Mouse (Mus musculus): ENCODE results near the gene Ldlrad1. TPM values are rescaled to one million over a fixed set of nuclear protein-coding genes. Genes with fewer than 3 reads are reported as not detected.
A peak's percentile ranks its signal among the peaks of the same experiment; 100 is the strongest.

Gene Ldlrad1
- polyA plus RNA-seq, 1 experiment from 2014 or later, result not detected

DNA sequence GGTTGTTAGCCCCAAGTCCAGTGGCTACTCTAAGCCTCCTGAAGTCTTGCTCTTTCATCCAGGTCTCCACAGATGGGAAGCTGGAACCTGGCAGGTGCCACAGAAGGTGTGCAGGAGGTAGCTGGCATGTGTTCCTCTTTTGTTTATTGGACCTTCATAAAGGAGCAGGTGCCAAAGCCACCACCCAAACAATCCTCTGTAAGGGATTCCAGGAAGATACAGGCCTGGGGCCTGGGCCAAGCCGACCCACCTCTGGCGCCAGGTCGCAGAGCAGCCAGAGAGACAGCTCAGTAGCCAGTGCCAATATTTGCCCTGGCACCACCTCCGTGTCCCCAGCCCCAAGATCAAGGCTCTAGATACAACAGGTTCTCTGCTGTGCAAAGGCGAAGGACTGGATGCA lies 12.5 kb downstream of the Ldlrad1 start:
- H3K4me3 ChIP-seq (ENCODE audit: low read depth, low read length), result no peak overlapping the region
- H3K27ac ChIP-seq (ENCODE audit: low read depth, low read length), result no peak overlapping the region
- no peaks in the 10 kb centered on the region for H3K36me3 ChIP-seq (ENCODE audit: control insufficient read depth, insufficient read depth, low read length)
- H3K9me3 ChIP-seq (ENCODE audit: control insufficient read depth, low read length), result no peaks in the 10 kb centered on the region
- ATAC-seq (ENCODE audit: low read depth), result no peak
- no peaks in the 10 kb centered on the region for H3K27me3 ChIP-seq (ENCODE audit: control insufficient read depth, insufficient read depth, low read length)
- no peaks in the 10 kb centered on the region for H3K4me1 ChIP-seq (ENCODE audit: control insufficient read depth, insufficient read depth, low read length)
- H3K4me2 ChIP-seq (ENCODE audit: low read depth, low read length), result no peak overlapping the region
- 94% methylated on average over 5 of the region's 5 CpGs for WGBS
- no peak overlapping the region for H3K9ac ChIP-seq (replicated peaks; ENCODE audit: low read depth, low read length)

DNA sequence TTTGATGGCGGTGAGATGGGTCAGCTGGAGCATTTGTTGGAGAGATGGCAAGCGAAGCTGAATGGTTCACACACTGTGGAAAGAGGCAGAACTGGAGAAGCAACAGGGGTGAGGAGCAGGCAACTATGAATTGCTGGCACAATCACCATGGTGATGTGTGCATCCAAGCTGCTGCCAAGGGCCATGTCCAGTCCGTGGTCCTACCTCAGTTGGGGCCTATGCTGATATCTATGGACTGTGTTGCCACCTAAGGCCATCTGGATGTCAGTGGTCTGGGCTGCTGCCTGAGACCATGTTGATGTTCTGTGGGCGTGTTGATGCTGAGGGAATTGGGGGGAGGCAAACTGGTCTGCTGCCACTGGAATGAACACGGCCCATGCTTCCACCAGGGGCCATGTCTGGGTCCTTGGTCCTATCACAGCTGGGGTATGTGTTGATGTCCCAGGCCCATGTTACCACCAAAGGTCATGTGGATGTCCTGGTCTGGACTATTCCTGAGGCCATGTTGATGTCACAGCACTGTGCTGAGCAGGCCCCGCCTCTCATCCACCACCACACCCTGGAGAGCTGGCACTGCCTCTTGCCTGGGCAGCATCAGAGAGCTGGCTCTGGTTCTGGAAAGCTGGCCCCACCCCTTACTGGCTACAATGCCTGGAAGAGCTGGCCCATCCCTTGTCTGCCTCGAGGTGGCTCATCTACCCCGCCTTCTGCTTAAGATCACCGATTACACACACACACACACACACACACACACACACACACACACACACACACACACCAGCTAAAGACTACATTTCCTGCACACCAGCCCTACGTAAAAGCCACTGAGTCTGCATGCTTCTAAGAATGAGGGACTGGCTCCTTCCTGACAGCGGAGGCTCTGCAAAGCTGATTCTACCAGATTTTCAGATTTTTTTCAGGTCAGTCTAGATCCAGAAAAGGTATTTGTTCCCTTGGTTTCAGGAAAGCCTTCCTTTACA lies 14.5 kb downstream of the Ldlrad1 start:
- Histone ChIP-seq H3K4me3 (ENCODE audit: low read depth, low read length) (no peak overlapping the region), H3K27me3 (ENCODE audit: control insufficient read depth, insufficient read depth, low read length) (no peaks in the 10 kb centered on the region), H3K4me1 (ENCODE audit: control insufficient read depth, insufficient read depth, low read length) (no peaks in the 10 kb centered on the region), H3K36me3 (ENCODE audit: control insufficient read depth, insufficient read depth, low read length) (no peaks in the 10 kb centered on the region), H3K4me2 (ENCODE audit: low read depth, low read length) (no peak overlapping the region), H3K27ac (ENCODE audit: low read depth, low read length) (no peak overlapping the region), H3K9me3 (ENCODE audit: control insufficient read depth, low read length) (no peaks in the 10 kb centered on the region), H3K9ac (replicated peaks; ENCODE audit: low read depth, low read length) (no peak overlapping the region)
- WGBS, result 89% methylated on average over 8 of the region's 11 CpGs
- ATAC-seq (ENCODE audit: low read depth), result no peak

DNA sequence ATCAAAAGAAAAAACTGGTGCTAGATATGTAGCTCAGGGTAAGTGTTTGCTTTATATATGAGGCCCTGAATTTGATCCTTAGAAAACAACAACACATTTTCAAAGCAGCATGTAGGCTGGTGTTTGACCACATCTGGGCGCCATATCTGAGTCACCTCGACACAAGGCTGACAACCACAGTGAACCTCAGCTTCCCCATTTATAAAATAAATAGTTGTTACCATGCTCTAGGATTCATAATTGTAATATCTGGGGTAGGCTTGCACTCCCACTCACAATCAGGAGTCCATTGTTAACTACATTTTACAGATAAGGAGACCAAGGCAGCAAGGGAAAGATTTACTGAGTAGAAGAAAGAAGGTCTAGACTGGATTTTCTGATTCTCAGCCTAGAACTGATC lies 17.3 kb downstream of the Ldlrad1 start:
- Histone ChIP-seq H3K4me1 (ENCODE audit: control insufficient read depth, insufficient read depth, low read length) (no peaks in the 10 kb centered on the region), H3K36me3 (ENCODE audit: control insufficient read depth, insufficient read depth, low read length) (no peaks in the 10 kb centered on the region), H3K4me2 (ENCODE audit: low read depth, low read length) (no peak overlapping the region), H3K9ac (replicated peaks; ENCODE audit: low read depth, low read length) (no peak overlapping the region), H3K9me3 (ENCODE audit: control insufficient read depth, low read length) (no peaks in the 10 kb centered on the region), H3K4me3 (ENCODE audit: low read depth, low read length) (no peak overlapping the region), H3K27ac (ENCODE audit: low read depth, low read length) (no peak overlapping the region), H3K27me3 (ENCODE audit: control insufficient read depth, insufficient read depth, low read length) (no peaks in the 10 kb centered on the region)
- ATAC-seq (ENCODE audit: low read depth), result no peak
- 95% methylated on average over 2 of the region's 2 CpGs for WGBS

DNA sequence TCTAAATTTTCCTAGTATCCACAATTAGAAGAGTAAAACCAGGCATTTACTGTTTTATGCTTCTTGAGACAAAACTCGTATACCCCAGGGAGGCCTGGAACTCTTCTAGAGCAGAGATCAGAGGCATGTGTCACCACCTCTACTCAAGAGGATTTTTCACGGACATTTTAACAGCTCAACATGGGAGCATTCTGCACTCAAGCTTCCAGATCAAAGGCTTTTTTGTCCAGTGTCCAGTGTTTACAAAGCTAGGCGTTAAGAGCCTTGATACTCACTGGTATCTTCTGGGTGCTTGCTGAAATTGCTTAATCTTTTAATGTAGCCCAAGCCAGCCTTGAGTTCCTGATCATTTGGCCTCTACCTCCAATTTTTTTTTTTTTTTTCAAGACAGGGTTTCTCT lies 23.2 kb downstream of the Ldlrad1 start:
- Histone ChIP-seq H3K4me3 (ENCODE audit: low read depth, low read length) (no peak overlapping the region), H3K4me1 (ENCODE audit: control insufficient read depth, insufficient read depth, low read length) (no peaks in the 10 kb centered on the region), H3K36me3 (ENCODE audit: control insufficient read depth, insufficient read depth, low read length) (peaks cover 13% of the 10 kb centered on the region; the same call in 1 of the 2 replicates), H3K9ac (replicated peaks; ENCODE audit: low read depth, low read length) (no peak overlapping the region), H3K9me3 (ENCODE audit: control insufficient read depth, low read length) (no peaks in the 10 kb centered on the region), H3K27me3 (ENCODE audit: control insufficient read depth, insufficient read depth, low read length) (no peaks in the 10 kb centered on the region), H3K4me2 (ENCODE audit: low read depth, low read length) (no peak overlapping the region), H3K27ac (ENCODE audit: low read depth, low read length) (no peak overlapping the region)
- 59% methylated on average over 3 of the region's 3 CpGs for WGBS
- ATAC-seq (ENCODE audit: low read depth), result no peak

DNA sequence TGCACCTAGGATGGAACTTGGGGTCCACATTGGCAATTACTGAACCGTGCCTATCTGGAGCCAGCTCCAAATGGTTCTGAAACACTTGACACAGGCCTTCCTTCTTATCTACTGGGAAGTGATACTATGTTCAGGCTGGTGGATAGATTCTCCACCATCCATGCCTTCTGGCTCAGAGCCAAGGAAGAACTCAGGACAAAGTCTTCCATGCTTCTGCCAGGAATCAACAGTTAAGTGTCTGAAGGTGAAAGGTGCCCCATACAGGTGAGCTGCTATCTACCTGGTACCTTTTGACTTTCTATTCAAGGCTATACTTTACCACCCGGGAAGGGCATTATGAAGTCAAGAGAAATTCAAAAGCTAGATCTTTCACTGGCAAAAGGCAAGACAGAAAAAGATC lies 29.3 kb downstream of the Ldlrad1 start:
- no peak overlapping the region for H3K9ac ChIP-seq (replicated peaks; ENCODE audit: low read depth, low read length)
- no peaks in the 10 kb centered on the region for H3K27me3 ChIP-seq (ENCODE audit: control insufficient read depth, insufficient read depth, low read length)
- WGBS, result 100% methylated on average over 2 of the region's 2 CpGs
- no peaks in the 10 kb centered on the region for H3K9me3 ChIP-seq (ENCODE audit: control insufficient read depth, low read length)
- H3K4me1 ChIP-seq (ENCODE audit: control insufficient read depth, insufficient read depth, low read length), result no peaks in the 10 kb centered on the region
- H3K27ac ChIP-seq (ENCODE audit: low read depth, low read length), result no peak overlapping the region
- H3K4me3 ChIP-seq (ENCODE audit: low read depth, low read length), result no peak overlapping the region
- H3K4me2 ChIP-seq (ENCODE audit: low read depth, low read length), result no peak overlapping the region
- ATAC-seq (ENCODE audit: low read depth), result no peak
- H3K36me3 ChIP-seq (ENCODE audit: control insufficient read depth, insufficient read depth, low read length), result peaks cover 26% of the 10 kb centered on the region; the same call in 1 of the 2 replicates

DNA sequence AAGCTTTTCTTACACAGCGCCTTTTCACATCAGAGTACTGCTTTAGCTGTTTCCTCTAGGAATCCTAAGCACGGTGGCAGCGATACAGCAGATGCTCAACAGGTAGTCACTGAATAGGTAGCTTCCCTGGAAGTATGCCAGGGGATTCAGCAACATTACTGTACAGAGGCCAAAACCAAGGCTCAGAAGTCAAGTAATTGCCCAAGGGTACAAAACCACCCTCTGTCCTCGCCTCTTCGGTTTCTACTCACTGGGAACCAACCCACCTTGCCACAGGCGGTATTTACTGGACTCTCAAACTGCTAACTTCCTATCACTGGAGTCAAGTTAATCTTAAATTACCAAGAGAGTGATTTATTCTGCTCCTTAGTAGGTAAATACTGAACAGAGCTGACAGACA lies 31.2 kb downstream of the Ldlrad1 start:
- Histone ChIP-seq H3K27ac (ENCODE audit: low read depth, low read length) (no peak overlapping the region), H3K9me3 (ENCODE audit: control insufficient read depth, low read length) (no peaks in the 10 kb centered on the region), H3K4me1 (ENCODE audit: control insufficient read depth, insufficient read depth, low read length) (peaks cover 3% of the 10 kb centered on the region; the same call in 1 of the 2 replicates), H3K4me2 (ENCODE audit: low read depth, low read length) (no peak overlapping the region), H3K4me3 (ENCODE audit: low read depth, low read length) (no peak overlapping the region), H3K27me3 (ENCODE audit: control insufficient read depth, insufficient read depth, low read length) (no peaks in the 10 kb centered on the region), H3K36me3 (ENCODE audit: control insufficient read depth, insufficient read depth, low read length) (peaks cover 18% of the 10 kb centered on the region; the same call in 1 of the 2 replicates), H3K9ac (replicated peaks; ENCODE audit: low read depth, low read length) (no peak overlapping the region)
- 97% methylated on average over 6 of the region's 6 CpGs for WGBS
- ATAC-seq (ENCODE audit: low read depth), result no peak

DNA sequence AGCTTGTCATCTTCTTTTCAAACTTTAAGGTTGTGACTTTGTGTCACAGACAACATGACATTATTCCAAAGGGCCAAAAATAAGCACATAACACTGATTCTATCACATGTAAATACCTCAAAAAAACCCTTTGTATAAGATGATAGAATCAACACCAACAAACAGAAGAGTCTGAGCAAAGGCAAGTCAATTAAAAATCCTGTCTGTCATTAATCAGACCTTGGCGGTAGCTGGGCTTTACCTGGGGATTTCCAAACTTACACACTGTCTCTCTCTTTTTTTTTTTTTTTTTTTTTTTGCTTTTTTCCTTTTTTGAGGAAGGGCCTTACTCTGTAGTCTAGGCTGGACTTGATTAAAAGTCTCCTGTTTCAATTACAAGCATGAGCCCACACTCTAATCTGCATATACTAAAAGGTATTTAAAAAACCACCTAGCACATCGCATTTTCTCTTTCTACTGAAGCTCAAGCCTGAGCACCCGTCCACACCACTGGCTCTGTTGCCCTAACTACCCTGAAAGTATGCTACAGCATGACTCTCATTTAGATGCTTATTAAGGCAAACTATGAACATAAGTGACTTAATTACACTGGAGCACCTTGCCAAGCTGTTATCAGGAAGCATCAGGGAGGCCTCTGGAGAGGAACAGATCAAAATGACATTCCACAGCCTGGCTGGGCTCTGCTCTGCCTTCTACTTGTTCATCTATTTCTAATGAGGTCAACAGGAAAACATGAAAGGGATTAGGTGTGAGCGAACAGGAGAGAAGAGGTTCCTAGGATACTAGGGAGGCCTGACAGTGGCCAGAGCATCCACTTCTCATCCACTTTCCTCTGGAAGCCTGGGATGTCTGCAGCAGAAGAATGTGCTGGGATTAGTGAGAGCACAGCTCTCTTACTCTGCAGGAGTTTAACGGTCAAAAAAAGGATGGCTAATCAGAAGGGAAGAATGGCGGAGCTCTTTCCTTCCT lies 34.7 kb downstream of the Ldlrad1 start:
- WGBS, result 63% methylated on average over 6 of the region's 6 CpGs
- ATAC-seq (ENCODE audit: low read depth), result peak; percentile 54; the same call in 1 of the 2 replicates

DNA sequence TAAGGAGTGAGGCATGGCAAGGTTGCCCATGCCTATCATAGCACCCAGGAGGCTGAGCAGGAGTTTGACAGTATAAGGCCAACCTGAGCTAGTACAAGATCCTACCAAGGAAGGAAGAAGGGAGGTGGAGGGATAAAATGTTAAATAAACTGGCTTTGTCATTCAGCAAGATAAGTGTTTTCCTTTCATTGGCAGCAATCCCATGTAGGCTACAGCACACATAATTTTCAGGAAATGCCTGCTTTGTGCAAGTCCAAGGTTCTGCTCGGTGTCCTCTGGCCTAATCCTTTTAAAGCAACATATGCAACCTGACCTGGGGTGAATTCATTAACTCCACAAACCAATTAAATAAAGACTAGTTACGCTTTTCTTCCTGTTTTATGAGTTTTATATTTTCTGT lies 36.4 kb downstream of the Ldlrad1 start:
- Histone ChIP-seq H3K36me3 (ENCODE audit: control insufficient read depth, insufficient read depth, low read length) (peaks cover 4% of the 10 kb centered on the region; the same call in 1 of the 2 replicates), H3K27ac (ENCODE audit: low read depth, low read length) (no peak overlapping the region), H3K4me2 (ENCODE audit: low read depth, low read length) (no peak overlapping the region), H3K27me3 (ENCODE audit: control insufficient read depth, insufficient read depth, low read length) (no peaks in the 10 kb centered on the region), H3K9me3 (ENCODE audit: control insufficient read depth, low read length) (no peaks in the 10 kb centered on the region), H3K4me1 (ENCODE audit: control insufficient read depth, insufficient read depth, low read length) (peaks cover 10% of the 10 kb centered on the region; the same call in 1 of the 2 replicates), H3K9ac (replicated peaks; ENCODE audit: low read depth, low read length) (no peak overlapping the region), H3K4me3 (ENCODE audit: low read depth, low read length) (no peak overlapping the region)
- 82% methylated on average over 2 of the region's 2 CpGs for WGBS
- no peak for ATAC-seq (ENCODE audit: low read depth)

More for the DNA sequence above, 34.7 kb downstream of the Ldlrad1 start:
- Histone ChIP-seq H3K4me3 (ENCODE audit: low read depth, low read length) (no peak overlapping the region), H3K27me3 (ENCODE audit: control insufficient read depth, insufficient read depth, low read length) (no peaks in the 10 kb centered on the region), H3K4me2 (ENCODE audit: low read depth, low read length) (no peak overlapping the region), H3K4me1 (ENCODE audit: control insufficient read depth, insufficient read depth, low read length) (peaks cover 3% of the 10 kb centered on the region; the same call in 1 of the 2 replicates), H3K9me3 (ENCODE audit: control insufficient read depth, low read length) (no peaks in the 10 kb centered on the region), H3K9ac (replicated peaks; ENCODE audit: low read depth, low read length) (no peak overlapping the region), H3K36me3 (ENCODE audit: control insufficient read depth, insufficient read depth, low read length) (peaks cover 11% of the 10 kb centered on the region; the same call in 1 of the 2 replicates), H3K27ac (ENCODE audit: low read depth, low read length) (no peak overlapping the region)

Measured in neural tube, embryonic 14.5 days (tissue).